Mouse (Mus musculus): ENCODE data around the gene Gpr139. TPM values are rescaled to one million over a fixed set of nuclear protein-coding genes. Genes with fewer than 3 reads are reported as not detected.

The Gpr139 gene
- not detected for total RNA-seq (2018; cell fraction: chromatin; rRNA removed)
- not detected for total RNA-seq (2018; cell fraction: cytosol; rRNA removed)
- total RNA-seq (2018; cell fraction: nucleus; rRNA removed), result not detected
- polyA plus RNA-seq (2018), result not detected in 3 replicates

GRCm38 (mm10) chr7:119184341-119185143 lies at the start of gene Gpr139:
Gene Gpr139, minus strand, starts transcription at chr7:119184603.
- no peak within 1 kb of the TSS for H3K27ac ChIP-seq
- H3K79me2 ChIP-seq (ENCODE audit: inconsistent target), result no peaks in the 10 kb centered on the region
- no peaks in the 10 kb centered on the region for H3K36me3 ChIP-seq (ENCODE audit: inconsistent target)
- WGBS (ENCODE audit: missing documents), result 4% methylated on average over 43 of the region's 47 CpGs
- H3K4me3 ChIP-seq (ENCODE audit: inconsistent target), result no peak within 1 kb of the TSS

GRCm38 (mm10) chr7:119230971-119231370 lies 46.6 kb upstream of the Gpr139 start:
- no peaks in the 10 kb centered on the region for H3K79me2 ChIP-seq (ENCODE audit: inconsistent target)
- H3K36me3 ChIP-seq (ENCODE audit: inconsistent target), result no peaks in the 10 kb centered on the region
- H3K4me3 ChIP-seq (ENCODE audit: inconsistent target), result no peak overlapping the region
- no peak overlapping the region for H3K27ac ChIP-seq
- WGBS (ENCODE audit: missing documents), result 59% methylated on average over 3 of the region's 3 CpGs

DNA sequence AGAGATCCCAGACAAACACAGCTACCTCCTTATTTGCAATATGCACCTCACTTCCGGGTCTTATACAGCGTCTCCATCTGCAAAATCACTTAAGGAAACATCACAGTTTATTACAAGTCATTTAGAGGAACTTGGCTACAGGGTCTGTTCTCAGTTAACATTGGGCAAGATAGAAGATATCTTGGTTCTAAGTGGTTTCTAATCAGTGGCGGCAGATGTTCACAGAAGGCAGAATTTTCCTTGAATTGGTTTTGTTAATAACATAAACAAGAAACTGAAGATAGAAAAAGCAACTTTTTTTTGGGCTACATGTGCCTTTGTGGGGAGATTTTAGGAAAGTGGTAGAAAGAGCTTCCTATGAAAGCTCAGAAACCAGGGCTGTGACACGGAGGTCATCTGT lies 38.3 kb upstream of the Gpr139 start:
- no peaks in the 10 kb centered on the region for H3K79me2 ChIP-seq (ENCODE audit: inconsistent target)
- H3K27ac ChIP-seq, result no peak overlapping the region
- no peaks in the 10 kb centered on the region for H3K36me3 ChIP-seq (ENCODE audit: inconsistent target)
- H3K4me3 ChIP-seq (ENCODE audit: inconsistent target), result no peak overlapping the region
- WGBS (ENCODE audit: missing documents), result 95% methylated on average over 4 of the region's 4 CpGs

DNA sequence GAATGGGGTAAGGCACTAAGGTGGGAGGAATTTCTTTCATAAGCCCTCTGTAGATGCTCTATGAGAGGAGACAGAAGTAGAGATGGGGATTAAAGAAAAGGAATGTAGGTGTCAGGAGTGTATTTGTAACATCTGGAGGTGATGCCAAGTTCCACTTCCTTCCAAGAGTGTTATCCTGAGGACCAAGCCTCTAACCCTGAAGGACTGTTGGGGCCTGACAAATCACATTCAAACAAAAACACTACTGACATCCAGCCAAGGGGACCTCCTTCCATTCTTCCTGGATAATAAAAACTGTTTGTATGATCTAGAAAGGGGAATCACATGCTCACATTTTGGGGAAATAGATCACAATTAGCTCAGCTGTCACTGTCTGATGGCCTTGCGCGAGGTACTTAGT lies 34.7 kb upstream of the Gpr139 start:
- 92% methylated on average over 2 of the region's 2 CpGs for WGBS (ENCODE audit: missing documents)
- Histone ChIP-seq H3K79me2 (ENCODE audit: inconsistent target) (no peaks in the 10 kb centered on the region), H3K4me3 (ENCODE audit: inconsistent target) (no peak overlapping the region), H3K27ac (no peak overlapping the region), H3K36me3 (ENCODE audit: inconsistent target) (no peaks in the 10 kb centered on the region)

- no peak overlapping the region for H3K27ac ChIP-seq
- 78% methylated on average over 3 of the region's 3 CpGs for WGBS (ENCODE audit: missing documents)
Observed at GRCm38 (mm10) chr7:119207251-119207650, 22.8 kb upstream of the Gpr139 start.

GRCm38 (mm10) chr7:119186374-119186773 lies 2.0 kb upstream of the Gpr139 start:
- 18% methylated on average over 11 of the region's 11 CpGs for WGBS (ENCODE audit: missing documents)
- H3K79me2 ChIP-seq (ENCODE audit: inconsistent target), result no peaks in the 10 kb centered on the region
- H3K27ac ChIP-seq, result no peak overlapping the region

More at GRCm38 (mm10) chr7:119207251-119207650, 22.8 kb upstream of the Gpr139 start:
- Histone ChIP-seq H3K4me3 (ENCODE audit: inconsistent target) (no peak overlapping the region), H3K79me2 (ENCODE audit: inconsistent target) (no peaks in the 10 kb centered on the region), H3K36me3 (ENCODE audit: inconsistent target) (no peaks in the 10 kb centered on the region)

DNA sequence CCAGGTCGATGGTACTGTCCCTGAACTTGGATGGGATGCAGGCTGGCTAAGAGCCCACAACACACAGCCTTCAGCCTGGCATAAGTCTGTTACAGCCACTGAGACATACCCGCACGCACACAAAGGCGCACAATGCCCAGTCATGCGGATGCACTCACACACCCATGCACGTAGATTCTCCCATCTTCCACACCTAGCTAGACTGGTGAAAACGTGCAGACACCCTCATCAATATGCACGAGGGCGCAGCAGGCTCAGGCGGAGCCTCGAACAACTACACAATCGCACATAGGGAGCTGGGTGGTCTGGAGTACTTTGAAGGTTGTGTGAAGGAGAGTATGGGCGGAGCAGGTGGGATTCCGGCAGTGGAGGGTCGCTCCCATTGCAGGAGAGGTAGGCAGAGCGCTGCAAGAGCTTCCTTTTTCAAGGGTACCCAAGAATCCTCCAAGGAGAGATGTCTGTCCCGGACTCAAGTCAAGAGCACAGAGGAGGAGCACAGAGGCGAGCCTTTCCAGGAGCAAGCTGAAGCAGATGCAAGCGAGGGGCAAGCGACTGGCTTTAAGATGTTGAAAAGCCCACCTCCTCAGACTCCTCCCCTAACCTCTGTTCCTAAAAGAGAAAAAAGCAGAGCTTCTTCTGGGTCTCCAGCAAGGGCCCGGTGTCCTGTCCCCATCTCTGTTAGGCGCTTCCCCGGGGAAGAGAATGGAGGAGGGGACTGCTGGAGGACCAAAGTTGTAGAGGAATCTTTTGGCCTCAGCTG lies 958 bp upstream of the Gpr139 start:
- WGBS (ENCODE audit: missing documents), result 13% methylated on average over 23 of the region's 23 CpGs
- H3K79me2 ChIP-seq (ENCODE audit: inconsistent target), result no peaks in the 10 kb centered on the region
- no peak overlapping the region for H3K4me3 ChIP-seq (ENCODE audit: inconsistent target)
- H3K36me3 ChIP-seq (ENCODE audit: inconsistent target), result no peaks in the 10 kb centered on the region
- no peak overlapping the region for H3K27ac ChIP-seq

More at GRCm38 (mm10) chr7:119186374-119186773, 2.0 kb upstream of the Gpr139 start:
- H3K36me3 ChIP-seq (ENCODE audit: inconsistent target), result no peaks in the 10 kb centered on the region
- H3K4me3 ChIP-seq (ENCODE audit: inconsistent target), result no peak overlapping the region

- H3K36me3 ChIP-seq (ENCODE audit: inconsistent target), result no peaks in the 10 kb centered on the region
- H3K27ac ChIP-seq, result no peak overlapping the region
- WGBS (ENCODE audit: missing documents), result 70% methylated on average over 4 of the region's 4 CpGs
- H3K4me3 ChIP-seq (ENCODE audit: inconsistent target), result no peak overlapping the region
- no peaks in the 10 kb centered on the region for H3K79me2 ChIP-seq (ENCODE audit: inconsistent target)
Observed at GRCm38 (mm10) chr7:119181053-119181452, 3.4 kb downstream of the Gpr139 start.

DNA sequence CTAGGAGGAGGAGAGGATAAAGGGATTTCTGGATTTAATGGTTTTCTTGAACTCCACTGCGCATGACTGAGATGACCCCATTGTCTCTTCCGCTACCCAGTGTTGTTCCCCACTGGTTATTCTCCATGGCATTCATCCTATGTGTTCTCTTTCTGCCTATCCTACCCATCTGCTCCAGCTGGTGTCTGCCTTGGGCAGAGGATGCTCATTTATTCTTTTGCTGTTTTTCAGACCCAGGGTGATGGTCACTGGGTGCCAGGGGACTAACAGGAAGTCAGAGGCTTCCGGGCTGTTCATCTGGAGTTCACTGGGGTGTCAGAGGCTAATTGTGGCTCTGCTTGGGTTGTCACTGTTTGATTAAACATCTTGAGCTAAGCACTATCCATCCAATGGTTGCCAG lies 24.4 kb downstream of the Gpr139 start:
- no peaks in the 10 kb centered on the region for H3K79me2 ChIP-seq (ENCODE audit: inconsistent target)
- no peak overlapping the region for H3K27ac ChIP-seq
- no peak overlapping the region for H3K4me3 ChIP-seq (ENCODE audit: inconsistent target)
- WGBS (ENCODE audit: missing documents), result 83% methylated on average over 3 of the region's 3 CpGs
- no peaks in the 10 kb centered on the region for H3K36me3 ChIP-seq (ENCODE audit: inconsistent target)

DNA sequence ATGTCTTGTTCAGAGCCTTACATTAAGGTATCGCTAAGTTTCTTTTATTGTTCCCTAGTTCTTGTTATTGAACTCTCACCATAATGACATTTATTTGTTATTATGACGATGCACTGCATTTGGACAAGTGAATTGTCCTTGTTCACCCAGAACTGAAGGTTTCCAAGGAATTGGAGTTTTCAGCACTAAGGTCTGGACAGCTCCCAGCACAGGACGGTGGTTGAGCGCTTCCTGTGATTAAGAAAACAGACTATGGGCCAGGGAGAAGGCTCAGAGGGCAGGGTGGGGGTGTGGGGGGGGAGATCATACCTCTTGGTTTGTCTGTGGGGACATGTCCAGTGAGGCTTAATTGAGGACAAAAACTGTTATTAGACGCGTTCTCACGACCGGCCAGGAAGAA lies 72.6 kb downstream of the Gpr139 start:
- H3K4me3 ChIP-seq (ENCODE audit: inconsistent target), result no peak overlapping the region
- no peaks in the 10 kb centered on the region for H3K79me2 ChIP-seq (ENCODE audit: inconsistent target)
- WGBS (ENCODE audit: missing documents), result 49% methylated on average over 4 of the region's 8 CpGs
- H3K36me3 ChIP-seq (ENCODE audit: inconsistent target), result no peaks in the 10 kb centered on the region
- no peak overlapping the region for H3K27ac ChIP-seq

DNA sequence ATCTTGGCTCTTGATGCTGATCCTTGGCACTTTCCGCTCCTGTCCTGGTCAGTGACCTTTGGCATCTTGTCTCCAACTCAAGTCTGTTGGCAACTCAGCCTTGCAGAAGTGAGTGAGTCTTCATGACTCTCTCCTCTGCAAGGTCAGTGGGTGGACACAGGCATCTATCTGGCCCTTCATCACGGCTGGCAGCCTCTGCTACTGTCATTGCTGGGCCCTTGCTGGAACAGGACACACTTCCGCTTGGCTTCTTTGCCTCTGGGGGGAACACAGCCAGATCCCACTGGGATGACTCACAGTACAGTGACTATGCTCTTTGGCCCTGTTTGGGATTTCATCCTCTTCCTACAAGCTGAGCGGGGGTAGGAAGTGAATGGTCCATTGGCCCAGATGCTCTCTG lies 78.5 kb downstream of the Gpr139 start:
- no peak overlapping the region for H3K27ac ChIP-seq
- H3K36me3 ChIP-seq (ENCODE audit: inconsistent target), result no peaks in the 10 kb centered on the region
- no peak overlapping the region for H3K4me3 ChIP-seq (ENCODE audit: inconsistent target)
- 83% methylated on average over 4 of the region's 4 CpGs for WGBS (ENCODE audit: missing documents)
- H3K79me2 ChIP-seq (ENCODE audit: inconsistent target), result no peaks in the 10 kb centered on the region

- Histone ChIP-seq H3K27ac (no peak overlapping the region), H3K4me3 (ENCODE audit: inconsistent target) (no peak overlapping the region), H3K79me2 (ENCODE audit: inconsistent target) (no peaks in the 10 kb centered on the region), H3K36me3 (ENCODE audit: inconsistent target) (no peaks in the 10 kb centered on the region)
- 79% methylated on average over 3 of the region's 3 CpGs for WGBS (ENCODE audit: missing documents)
Observed at GRCm38 (mm10) chr7:119096583-119096982, 87.8 kb downstream of the Gpr139 start.

Measured in macrophage (primary cell).